Mouse (Mus musculus) bone marrow, adult 2 months (tissue): ENCODE results near the gene Hoxa13. TPM values are rescaled to one million over a fixed set of nuclear protein-coding genes. Genes with fewer than 3 reads are reported as not detected.

Experiments used
- H3K27ac ChIP-seq: fragments of 200-500 bp; 2 replicates; pipeline ENCODE4 v1.5.1; 2012; ENCODE audit warnings: low read depth, mild to moderate bottlenecking, control low read depth, inconsistent platforms, low read length; ENCODE audit not compliant: control insufficient read depth, poor library complexity, insufficient read depth
- H3K4me1 ChIP-seq: fragments of 200-500 bp; 2 replicates; pipeline ENCODE4 v1.6.1; 2011; ENCODE audit warnings: low read length; ENCODE audit not compliant: control insufficient read depth, insufficient read depth
- H3K4me3 ChIP-seq: fragments of 200-500 bp; replicated peaks from 2 replicates; pipeline ENCODE3; 2011; ENCODE audit warnings: mild to moderate bottlenecking, low read depth, low read length, control low read depth; ENCODE audit not compliant: control insufficient read depth
- CTCF ChIP-seq: fragments of 200-500 bp; IDR thresholded peaks from 2 replicates; pipeline ENCODE4 v1.5.1; 2011; ENCODE audit warnings: low read length, control low read depth; ENCODE audit not compliant: control insufficient read depth, insufficient read depth
- POLR2A ChIP-seq: fragments of 200-500 bp; IDR thresholded peaks from 2 replicates; pipeline ENCODE4 v1.6.1; 2011; ENCODE audit warnings: low read depth, mild to moderate bottlenecking, control low read depth, low read length, borderline replicate concordance; ENCODE audit not compliant: control insufficient read depth
- WGBS: fragments of 180-500 bp; shearing (Covaris S2); methylation state at CpG from one replicate; pipeline ENCODE4 v1.1.7; 2018; 5-methylcytosine and 5-hydroxymethylcytosine counted together
- polyA plus RNA-seq: library from polyadenylated mRNA; stranded (reverse); fragments of >200 nt; gene quantifications from 2 replicates; pipeline ENCODE4 v1.2.4, GENCODE M21; 2011; ENCODE audit warnings: low replicate concordance; ENCODE audit not compliant: missing spikeins, insufficient read depth, insufficient read length

Hoxa13 gene
- polyA plus RNA-seq, 1 experiment = not detected

DNA sequence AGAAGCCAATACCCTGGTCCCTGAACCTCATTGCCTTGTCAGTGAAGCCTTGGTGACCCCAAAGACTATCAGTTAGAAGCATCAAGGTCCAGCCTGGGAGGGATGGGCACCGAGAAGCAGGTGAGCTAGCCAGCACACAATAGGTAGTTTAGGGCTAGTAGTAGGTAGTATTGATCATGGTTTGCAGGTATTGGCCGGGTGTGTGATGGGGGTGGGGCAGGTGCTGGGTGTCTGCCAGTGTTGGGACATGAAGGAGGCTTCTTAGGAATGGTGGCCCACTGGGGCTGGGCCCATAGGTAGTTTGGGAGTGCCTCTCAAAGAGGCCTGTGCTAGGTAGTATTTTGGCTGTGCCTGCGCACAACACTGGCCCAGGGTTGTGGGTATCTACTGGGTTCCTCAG lies 45.6 kb downstream of the Hoxa13 start:
- no peak overlapping the region for H3K4me3 ChIP-seq
- TF ChIP-seq CTCF (no peak), POLR2A (no peak)

DNA sequence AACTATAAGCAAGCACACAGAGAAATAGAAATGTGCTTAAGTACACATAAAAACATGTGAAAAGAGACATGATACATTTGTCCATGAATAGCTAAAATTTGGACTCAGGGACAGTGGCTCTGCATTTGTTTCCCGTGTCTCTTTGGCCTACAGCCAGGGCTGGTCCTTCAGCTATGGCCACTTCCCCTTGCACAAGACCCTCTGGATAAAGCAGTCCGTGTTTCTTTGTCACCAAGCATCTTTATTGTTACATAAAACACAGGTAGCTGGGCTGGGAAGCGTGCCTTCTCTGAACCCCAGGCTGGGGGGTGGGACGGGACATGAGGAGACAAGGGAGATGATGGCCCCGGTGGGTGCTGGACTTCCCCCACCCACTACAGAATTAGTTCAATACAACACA lies 46.4 kb downstream of the Hoxa13 start:
- Histone ChIP-seq H3K4me1 (no peaks in the 10 kb centered on the region; the same call in 1 of the 2 replicates), H3K27ac (no peak overlapping the region), H3K4me3 (no peak overlapping the region)
- 37% methylated on average over 5 of the region's 5 CpGs for WGBS
- TF ChIP-seq CTCF = no peak
- no peak for TF ChIP-seq POLR2A

More for the DNA sequence above, 45.6 kb downstream of the Hoxa13 start:
- H3K4me1 ChIP-seq = no peaks in the 10 kb centered on the region
- no peak overlapping the region for H3K27ac ChIP-seq
- 76% methylated on average over 3 of the region's 3 CpGs for WGBS

DNA sequence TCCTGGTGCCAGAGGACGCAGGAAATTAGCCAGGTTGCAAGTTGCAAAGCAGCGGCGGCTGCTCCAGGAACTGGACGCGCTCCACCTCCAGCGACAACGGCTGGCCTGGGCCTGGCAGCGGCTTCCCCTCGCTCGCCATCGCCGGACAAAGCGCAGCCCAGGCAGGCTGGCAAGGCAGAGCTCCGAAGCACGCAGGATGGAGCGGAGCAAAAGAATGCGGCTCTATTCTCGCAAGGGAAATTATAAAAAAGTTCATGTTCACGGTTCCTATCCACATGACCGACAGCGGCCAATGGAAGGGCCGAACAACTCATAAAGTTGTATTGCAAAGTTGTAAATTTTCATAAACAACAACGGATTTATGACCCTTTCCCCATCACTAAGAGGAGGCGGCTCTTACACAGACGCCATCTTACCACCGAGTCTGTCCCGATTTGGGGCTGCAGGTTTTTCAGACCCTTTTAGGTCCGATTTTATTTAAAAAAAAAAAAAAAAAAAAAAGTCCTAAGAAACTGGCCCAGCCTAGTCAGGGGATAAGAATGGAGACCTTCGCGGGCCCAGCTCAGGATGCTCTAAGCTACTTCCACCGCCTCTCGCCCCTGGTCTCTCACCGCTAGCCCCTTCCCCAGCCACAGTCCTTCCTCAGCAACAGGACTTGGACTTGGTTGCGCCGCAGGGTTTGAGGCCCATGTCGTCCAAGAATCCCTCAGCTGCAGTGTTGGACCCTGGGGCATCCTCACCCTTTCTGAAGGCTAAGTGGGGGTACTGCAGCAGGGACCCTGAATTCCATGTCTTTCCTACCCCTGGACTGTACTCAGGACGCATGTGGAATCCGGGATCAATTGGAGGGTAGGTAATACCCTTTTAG lies 47.3 kb downstream of the Hoxa13 start, which contains the start of the genes Hoxa3 and Gm28308:
Gene Hoxa3 (minus strand): TSS at position 218 of the 868 bp plus-strand sequence.
Gene Gm28308 (minus strand): TSS at position 221 of the 868 bp plus-strand sequence.
- Histone ChIP-seq H3K4me1 (no peaks in the 10 kb centered on the region; the same call in 1 of the 2 replicates), H3K4me3 (peak within 1 kb of the TSS; percentile 71), H3K27ac (peak within 1 kb of the TSS; percentile 50)
- TF ChIP-seq POLR2A (no peak; the same call in 1 of the 2 replicates), CTCF (no peak)
- 2% methylated on average over 38 of the region's 38 CpGs for WGBS

DNA sequence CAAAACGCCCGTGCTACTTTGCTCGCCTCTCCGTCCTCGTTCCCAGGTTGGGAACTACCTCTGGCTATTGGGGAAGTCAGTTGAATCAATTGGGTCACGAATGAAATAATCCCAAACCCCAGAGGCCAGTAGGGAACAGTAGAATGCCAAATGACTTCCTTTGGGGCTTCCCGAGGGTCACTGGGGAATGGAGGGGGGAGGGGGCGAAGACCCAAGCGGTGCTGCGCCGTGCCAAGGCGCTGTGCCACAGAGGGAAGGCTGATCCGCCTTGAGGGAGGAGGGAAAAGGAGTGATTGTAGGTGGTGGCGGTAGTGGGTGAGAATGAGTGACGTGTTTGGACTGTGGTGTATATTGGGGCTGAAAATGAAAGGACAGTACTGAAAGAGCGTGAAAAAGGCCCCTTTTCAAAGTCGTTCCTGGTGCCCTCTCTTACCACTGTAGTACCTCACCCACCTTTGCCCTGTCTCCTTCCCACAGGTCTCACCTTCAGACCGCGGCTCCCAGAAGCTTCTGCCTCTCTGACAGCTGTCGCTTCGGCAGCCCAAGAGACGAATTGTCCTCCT lies 48.0 kb downstream of the Hoxa13 start:
- Histone ChIP-seq H3K4me1 (no peaks in the 10 kb centered on the region; the same call in 1 of the 2 replicates), H3K27ac (peak overlapping the region; percentile 50), H3K4me3 (peak overlapping the region; percentile 71)
- no peak for TF ChIP-seq CTCF
- no peak for TF ChIP-seq POLR2A
- 2% methylated on average over 22 of the region's 22 CpGs for whole genome bisulfite sequencing

DNA sequence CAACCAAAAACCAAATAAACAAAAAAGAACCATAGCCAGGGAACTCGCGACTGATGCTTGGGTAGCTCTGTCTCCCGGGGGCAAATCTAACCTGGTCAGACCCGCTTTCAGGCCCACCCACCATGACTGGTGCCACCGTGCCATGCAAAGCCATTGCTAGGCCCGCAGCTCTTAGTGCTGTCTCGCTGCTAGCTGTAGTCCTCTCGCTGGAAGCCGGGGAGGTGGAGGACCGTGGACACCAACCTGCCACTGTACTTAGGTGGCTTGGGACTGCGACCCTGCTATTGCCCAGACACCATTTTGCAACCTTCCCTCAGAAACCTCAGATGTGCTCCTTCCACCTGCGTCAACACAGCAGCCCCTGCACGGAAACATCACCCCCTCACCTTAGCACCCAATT lies 48.7 kb downstream of the Hoxa13 start:
- H3K4me3 ChIP-seq = peak overlapping the region; percentile 40
- TF ChIP-seq POLR2A (no peak), CTCF (no peak)
- no peak overlapping the region for H3K27ac ChIP-seq
- H3K4me1 ChIP-seq = no peaks in the 10 kb centered on the region; the same call in 1 of the 2 replicates
- WGBS = under 1% methylated on average over 13 of the region's 13 CpGs

DNA sequence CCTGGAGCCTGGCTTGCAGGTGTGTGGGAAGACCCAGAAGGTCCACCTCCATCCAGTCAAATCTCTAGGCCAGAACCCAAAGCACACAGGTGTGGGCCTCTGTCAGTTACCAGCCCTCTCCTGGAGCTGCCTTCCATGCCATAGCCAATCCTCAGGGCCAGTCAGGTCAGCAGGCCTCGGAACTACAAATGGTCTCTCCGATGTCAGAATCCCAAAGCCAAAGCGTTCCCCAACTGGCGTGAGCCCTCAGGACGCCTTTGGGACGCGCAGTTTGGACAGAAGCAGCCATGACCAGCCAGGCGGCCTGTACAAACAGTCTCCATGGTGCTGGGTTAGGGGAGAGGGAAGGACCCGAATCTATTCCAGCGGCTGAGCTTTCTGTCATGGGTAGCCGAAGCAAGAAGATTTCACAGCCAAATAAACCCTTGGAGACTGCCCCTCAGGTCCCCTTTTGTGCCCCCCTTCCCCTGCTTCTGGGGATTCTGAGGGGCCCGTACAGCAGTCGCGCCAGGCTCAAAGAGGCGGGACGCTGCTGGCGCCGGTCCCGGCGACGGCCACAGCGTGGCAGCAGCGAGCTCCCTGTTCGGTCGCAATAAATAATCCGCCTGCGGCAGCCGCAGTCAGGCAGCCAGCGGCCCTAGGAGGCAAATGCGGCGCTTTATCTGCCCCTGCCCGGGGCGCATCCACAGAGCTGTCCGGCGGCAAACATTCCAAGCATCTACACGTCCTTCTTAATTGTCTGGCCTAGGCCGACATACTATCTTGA lies 49.3 kb downstream of the Hoxa13 start:
- TF ChIP-seq CTCF (peak; percentile 63), POLR2A (peak; percentile 28; the same call in 1 of the 2 replicates)
- Histone ChIP-seq H3K4me3 (peak overlapping the region; percentile 40), H3K27ac (no peak overlapping the region), H3K4me1 (no peaks in the 10 kb centered on the region; the same call in 1 of the 2 replicates)
- 2% methylated on average over 37 of the region's 37 CpGs for WGBS

DNA sequence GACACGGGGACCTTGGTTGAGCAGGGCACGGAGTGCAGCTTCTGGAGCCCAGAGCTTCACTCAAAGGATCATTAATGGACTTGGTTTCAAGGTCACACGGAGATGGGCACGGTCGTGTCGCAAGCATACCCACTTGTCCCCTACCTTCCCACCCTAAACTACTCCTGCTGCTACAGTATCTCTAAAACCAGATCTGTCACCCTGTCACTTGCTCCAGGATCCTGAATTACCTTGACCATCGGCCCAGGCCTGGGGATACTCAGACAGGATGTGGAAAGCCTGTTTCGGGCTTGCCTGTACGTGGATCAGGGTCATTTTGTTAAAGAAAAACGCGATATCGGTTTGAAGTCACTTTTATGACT lies 51.0 kb downstream of the Hoxa13 start:
- Histone ChIP-seq H3K27ac (no peak overlapping the region), H3K4me3 (no peak overlapping the region), H3K4me1 (no peaks in the 10 kb centered on the region; the same call in 1 of the 2 replicates)
- 41% methylated on average over 12 of the region's 12 CpGs for WGBS
- no peak for TF ChIP-seq POLR2A

DNA sequence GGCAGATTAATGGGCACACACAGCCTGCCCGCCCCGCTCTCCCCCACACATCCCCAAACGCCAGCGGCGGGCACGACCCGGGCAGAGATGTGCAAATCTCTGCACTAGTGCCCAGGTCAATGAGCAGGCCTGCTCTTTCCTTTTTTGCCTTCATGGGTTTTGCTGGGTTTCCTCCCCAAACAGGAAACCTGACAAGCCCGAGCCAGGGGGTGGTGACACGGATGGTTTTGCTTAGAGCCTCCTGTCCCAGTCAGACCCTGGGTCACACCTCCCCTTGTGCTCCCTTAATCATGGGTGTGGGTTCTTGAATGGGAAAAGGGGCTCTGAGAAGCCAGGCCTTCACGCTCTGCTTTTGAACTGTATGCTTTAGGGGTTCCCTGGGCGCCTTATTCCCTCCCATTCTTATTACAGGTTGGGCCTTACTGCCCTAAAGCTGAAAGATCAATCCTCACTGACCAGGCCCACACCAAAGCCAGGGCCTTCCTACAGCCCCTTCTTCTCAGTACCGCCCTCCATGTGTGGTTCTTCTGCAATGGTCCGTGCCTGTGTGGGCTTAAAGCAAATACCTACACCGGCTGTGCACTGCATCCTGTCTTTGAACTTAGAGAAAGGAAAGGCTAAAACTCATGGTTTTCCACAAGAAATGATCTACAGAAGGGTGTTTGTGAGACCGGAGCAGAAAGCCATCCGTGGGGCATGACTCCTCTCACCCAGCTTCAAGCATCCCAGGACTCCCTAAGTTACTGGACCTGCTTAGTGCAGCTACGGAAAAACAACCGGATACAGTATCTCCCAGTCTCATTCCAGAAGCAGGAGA lies 51.6 kb downstream of the Hoxa13 start:
- TF ChIP-seq POLR2A = no peak
- TF ChIP-seq CTCF = no peak
- 20% methylated on average over 18 of the region's 18 CpGs for WGBS
- Histone ChIP-seq H3K4me3 (no peak overlapping the region), H3K4me1 (no peaks in the 10 kb centered on the region; the same call in 1 of the 2 replicates), H3K27ac (no peak overlapping the region)
